Mouse (Mus musculus) heart, embryonic 12.5 days (tissue): ENCODE data around the gene Cdh11. TPM values are rescaled to one million over a fixed set of nuclear protein-coding genes. Genes with fewer than 3 reads are reported as not detected.

Source experiments
- ATAC-seq: fragments of 200-750 bp; cut with Nextera tagmentation; 2 replicates; pipeline ENCODE4 v1.8.0; 2017; ENCODE audit warnings: moderate TSS enrichment, moderate library complexity; ENCODE audit not compliant: insufficient number of reproducible peaks, low FRiP score
- H3K27ac ChIP-seq: fragments of 300-500 bp; sonication (generic); 2 replicates; pipeline ENCODE4 v1.5.1; 2016; ENCODE audit warnings: mild to moderate bottlenecking, moderate library complexity; ENCODE audit not compliant: poor library complexity, severe bottlenecking
- H3K27me3 ChIP-seq: fragments of 300-500 bp; sonication (generic); replicated peaks from 2 replicates; pipeline ENCODE4 v1.6.1; 2016; ENCODE audit warnings: mild to moderate bottlenecking, moderate library complexity
- H3K36me3 ChIP-seq: fragments of 300-500 bp; sonication (generic); 2 replicates; pipeline ENCODE4 v1.6.1; 2016; ENCODE audit warnings: mild to moderate bottlenecking, moderate library complexity
- H3K4me1 ChIP-seq: fragments of 300-500 bp; sonication (generic); replicated peaks from 2 replicates; pipeline ENCODE4 v1.6.1; 2016; ENCODE audit warnings: mild to moderate bottlenecking
- H3K4me2 ChIP-seq: fragments of 300-500 bp; sonication (generic); 2 replicates; pipeline ENCODE4 v1.6.1; 2016; ENCODE audit warnings: mild to moderate bottlenecking, moderate library complexity
- H3K4me3 ChIP-seq: fragments of 300-500 bp; sonication (generic); 2 replicates; pipeline ENCODE4 v1.5.1; 2016; ENCODE audit warnings: mild to moderate bottlenecking
- H3K9ac ChIP-seq: fragments of 300-500 bp; sonication (generic); 2 replicates; pipeline ENCODE4 v1.6.1; 2016; ENCODE audit warnings: mild to moderate bottlenecking, moderate library complexity
- H3K9me3 ChIP-seq: fragments of 300-500 bp; sonication (generic); replicated peaks from 2 replicates; pipeline ENCODE4 v1.6.1; 2016; ENCODE audit warnings: mild to moderate bottlenecking, moderate library complexity
- WGBS: fragments of 180-500 bp; shearing (Covaris S2); methylation state at CpG from one replicate; pipeline ENCODE4 v1.1.7; 2016; 5-methylcytosine and 5-hydroxymethylcytosine counted together
- polyA plus RNA-seq: library from polyadenylated mRNA; unstranded; fragments of >200 nt; fragmentation: Nextera tagmentation; extraction: Ambion mirVana; gene quantifications from 2 replicates; pipeline ENCODE4 v1.2.1, GENCODE M21; 2016

Gene Cdh11
- polyA plus RNA-seq, 1 experiment from 2014 or later, result 78.8 TPM

- no peak overlapping the region for H3K27ac ChIP-seq
- H3K4me2 ChIP-seq, result no peak overlapping the region
- H3K36me3 ChIP-seq, result peaks cover 9% of the 10 kb centered on the region
- H3K27me3 ChIP-seq, result no peaks in the 10 kb centered on the region
- H3K9ac ChIP-seq, result no peak overlapping the region
- H3K4me1 ChIP-seq, result no peaks in the 10 kb centered on the region
- no peak overlapping the region for H3K4me3 ChIP-seq
- 78% methylated on average over 2 of the region's 2 CpGs for WGBS
- no peaks in the 10 kb centered on the region for H3K9me3 ChIP-seq
- ATAC-seq, result no peak
Measured at GRCm38 (mm10) chr8:102771456-102771855, 14.0 kb downstream of the Cdh11 start.

- no peak overlapping the region for H3K27ac ChIP-seq
- no peaks in the 10 kb centered on the region for H3K27me3 ChIP-seq
- 0 out of 2 replicates have a peak, but pooled peaks cover 3% of the 10 kb centered on the region for H3K36me3 ChIP-seq
- H3K4me1 ChIP-seq, result no peaks in the 10 kb centered on the region
- no peak overlapping the region for H3K4me3 ChIP-seq
- H3K4me2 ChIP-seq, result no peak overlapping the region
- ATAC-seq, result no peak
- no peak overlapping the region for H3K9ac ChIP-seq
- WGBS, result 87% methylated on average over 5 of the region's 5 CpGs
- no peaks in the 10 kb centered on the region for H3K9me3 ChIP-seq
Measured at GRCm38 (mm10) chr8:102753839-102754238, 31.6 kb downstream of the Cdh11 start.

GRCm38 (mm10) chr8:102742940-102743339 is 42.5 kb downstream of the Cdh11 start:
- ATAC-seq, result no peak
- 61% methylated on average over 3 of the region's 3 CpGs for WGBS
- H3K4me1 ChIP-seq, result peaks cover 9% of the 10 kb centered on the region

GRCm38 (mm10) chr8:102742008-102742591 is 43.3 kb downstream of the Cdh11 start:
- H3K4me1 ChIP-seq, result peaks cover 9% of the 10 kb centered on the region
- H3K9ac ChIP-seq, result no peak overlapping the region
- WGBS, result 79% methylated on average over 5 of the region's 5 CpGs
- peaks cover 3% of the 10 kb centered on the region; the same call in 1 of the 2 replicates for H3K36me3 ChIP-seq
- no peaks in the 10 kb centered on the region for H3K27me3 ChIP-seq
- no peak overlapping the region for H3K27ac ChIP-seq
- ATAC-seq, result no peak
- no peak overlapping the region for H3K4me2 ChIP-seq
- no peak overlapping the region for H3K4me3 ChIP-seq
- no peaks in the 10 kb centered on the region for H3K9me3 ChIP-seq

More at GRCm38 (mm10) chr8:102742940-102743339, 42.5 kb downstream of the Cdh11 start:
- H3K4me3 ChIP-seq, result no peak overlapping the region
- no peaks in the 10 kb centered on the region for H3K27me3 ChIP-seq
- H3K9ac ChIP-seq, result no peak overlapping the region
- no peak overlapping the region for H3K27ac ChIP-seq
- peaks cover 3% of the 10 kb centered on the region; the same call in 1 of the 2 replicates for H3K36me3 ChIP-seq
- H3K4me2 ChIP-seq, result no peak overlapping the region
- no peaks in the 10 kb centered on the region for H3K9me3 ChIP-seq

- no peak overlapping the region for H3K27ac ChIP-seq
- H3K4me1 ChIP-seq, result peaks cover 9% of the 10 kb centered on the region
- no peak overlapping the region for H3K4me2 ChIP-seq
- no peaks in the 10 kb centered on the region for H3K27me3 ChIP-seq
- H3K9ac ChIP-seq, result no peak overlapping the region
- peaks cover 3% of the 10 kb centered on the region; the same call in 1 of the 2 replicates for H3K36me3 ChIP-seq
- no peaks in the 10 kb centered on the region for H3K9me3 ChIP-seq
- WGBS, result 75% methylated on average over 4 of the region's 4 CpGs
- no peak overlapping the region for H3K4me3 ChIP-seq
- no peak for ATAC-seq
Measured at GRCm38 (mm10) chr8:102740963-102741362, 44.5 kb downstream of the Cdh11 start.

- Histone ChIP-seq H3K4me3 (no peak overlapping the region), H3K27me3 (no peaks in the 10 kb centered on the region), H3K4me1 (peaks cover 9% of the 10 kb centered on the region), H3K36me3 (peaks cover 3% of the 10 kb centered on the region; the same call in 1 of the 2 replicates), H3K9ac (no peak overlapping the region), H3K9me3 (no peaks in the 10 kb centered on the region), H3K27ac (no peak overlapping the region), H3K4me2 (no peak overlapping the region)
- WGBS, result 78% methylated on average over 7 of the region's 7 CpGs
- no peak for ATAC-seq
Measured at GRCm38 (mm10) chr8:102738961-102739487, 46.4 kb downstream of the Cdh11 start.

GRCm38 (mm10) chr8:102738395-102738794 is 47.0 kb downstream of the Cdh11 start:
- no peak overlapping the region for H3K4me3 ChIP-seq
- WGBS, result 71% methylated on average over 7 of the region's 7 CpGs

GRCm38 (mm10) chr8:102734419-102734818 is 51.0 kb downstream of the Cdh11 start:
- no peak for ATAC-seq
- H3K4me1 ChIP-seq, result no peaks in the 10 kb centered on the region; the same call in 1 of the 2 replicates
- H3K4me3 ChIP-seq, result no peak overlapping the region
- 92% methylated on average over 1 of the region's 1 CpGs for WGBS
- H3K27me3 ChIP-seq, result no peaks in the 10 kb centered on the region
- no peaks in the 10 kb centered on the region for H3K9me3 ChIP-seq
- H3K9ac ChIP-seq, result no peak overlapping the region
- no peak overlapping the region for H3K4me2 ChIP-seq
- H3K27ac ChIP-seq, result no peak overlapping the region
- H3K36me3 ChIP-seq, result peaks cover 3% of the 10 kb centered on the region; the same call in 1 of the 2 replicates

More at GRCm38 (mm10) chr8:102738395-102738794, 47.0 kb downstream of the Cdh11 start:
- peaks cover 9% of the 10 kb centered on the region for H3K4me1 ChIP-seq
- no peak overlapping the region for H3K4me2 ChIP-seq
- no peak for ATAC-seq
- no peaks in the 10 kb centered on the region for H3K27me3 ChIP-seq
- H3K9ac ChIP-seq, result no peak overlapping the region
- no peak overlapping the region for H3K27ac ChIP-seq
- no peaks in the 10 kb centered on the region for H3K9me3 ChIP-seq
- H3K36me3 ChIP-seq, result peaks cover 3% of the 10 kb centered on the region; the same call in 1 of the 2 replicates

- no peaks in the 10 kb centered on the region for H3K4me1 ChIP-seq
- H3K9me3 ChIP-seq, result no peaks in the 10 kb centered on the region
- H3K4me2 ChIP-seq, result no peak overlapping the region
- ATAC-seq, result no peak
- no peaks in the 10 kb centered on the region for H3K36me3 ChIP-seq
- 76% methylated on average over 10 of the region's 10 CpGs for WGBS
- no peak overlapping the region for H3K9ac ChIP-seq
- H3K27me3 ChIP-seq, result no peaks in the 10 kb centered on the region
- H3K4me3 ChIP-seq, result no peak overlapping the region
- H3K27ac ChIP-seq, result no peak overlapping the region
Measured at GRCm38 (mm10) chr8:102726206-102726935, 59.1 kb downstream of the Cdh11 start.

GRCm38 (mm10) chr8:102725496-102725895 is 59.9 kb downstream of the Cdh11 start:
- Histone ChIP-seq H3K27me3 (no peaks in the 10 kb centered on the region), H3K9me3 (no peaks in the 10 kb centered on the region), H3K4me2 (no peak overlapping the region), H3K9ac (no peak overlapping the region), H3K27ac (no peak overlapping the region), H3K36me3 (no peaks in the 10 kb centered on the region), H3K4me3 (no peak overlapping the region), H3K4me1 (no peaks in the 10 kb centered on the region)
- no peak for ATAC-seq
- WGBS, result 78% methylated on average over 3 of the region's 3 CpGs

GRCm38 (mm10) chr8:102715956-102716355 is 69.5 kb downstream of the Cdh11 start:
- H3K27ac ChIP-seq, result no peak overlapping the region
- no peaks in the 10 kb centered on the region for H3K27me3 ChIP-seq
- no peak overlapping the region for H3K4me2 ChIP-seq
- H3K36me3 ChIP-seq, result peaks cover 18% of the 10 kb centered on the region
- peaks cover 13% of the 10 kb centered on the region for H3K4me1 ChIP-seq
- ATAC-seq, result no peak
- no peak overlapping the region; the same call in 1 of the 2 replicates for H3K9ac ChIP-seq
- 41% methylated on average over 4 of the region's 4 CpGs for WGBS
- H3K4me3 ChIP-seq, result no peak overlapping the region
- H3K9me3 ChIP-seq, result no peaks in the 10 kb centered on the region
